Mouse (Mus musculus) stomach, postnatal 0 days (tissue): ENCODE data around the gene Olfr816.
"Not testable (repeated sequence)": the region's sequence is repeated elsewhere in the genome, so short reads cannot be mapped to it uniquely, and the experiment has no call there.

Experiments used
- CTCF ChIP-seq: IDR thresholded peaks from 2 replicates; pipeline ENCODE4 v1.5.1; 2016; ENCODE audit warnings: antibody characterized with exemption, low read depth, mild to moderate bottlenecking, moderate library complexity
- EP300 ChIP-seq: optimal IDR thresholded peaks from 2 replicates; pipeline ENCODE3; 2016; ENCODE audit warnings: antibody characterized with exemption

- not testable (repeated sequence) for TF ChIP-seq CTCF, EP300
Observed at GRCm38 (mm10) chr10:129905767-129906166, 9.6 kb downstream of the Olfr816 start, which contains the start of gene Olfr815.
